Mouse (Mus musculus) layer of hippocampus, postnatal 25 days (tissue): ENCODE data around the gene Paf1. TPM values are rescaled to one million over a fixed set of nuclear protein-coding genes. Genes with fewer than 3 reads are reported as not detected.

Source experiments
- DNase-seq, 2 experiments: peaks; one replicate each; pipeline ENCODE4 v3.0.0; 2022; ENCODE audit warnings: mixed read lengths in 2 of 2, low spot score in 1 of 2; ENCODE audit errors: extremely low spot score in 1 of 2
- total RNA-seq, 2 experiments: library from RNA; stranded (reverse); gene quantifications; 2 replicates each; pipeline ENCODE4 v1.2.3; 2021

Gene Paf1
- total RNA-seq, 2 experiments from 2014 or later: 63.0 to 69.3 TPM

DNA sequence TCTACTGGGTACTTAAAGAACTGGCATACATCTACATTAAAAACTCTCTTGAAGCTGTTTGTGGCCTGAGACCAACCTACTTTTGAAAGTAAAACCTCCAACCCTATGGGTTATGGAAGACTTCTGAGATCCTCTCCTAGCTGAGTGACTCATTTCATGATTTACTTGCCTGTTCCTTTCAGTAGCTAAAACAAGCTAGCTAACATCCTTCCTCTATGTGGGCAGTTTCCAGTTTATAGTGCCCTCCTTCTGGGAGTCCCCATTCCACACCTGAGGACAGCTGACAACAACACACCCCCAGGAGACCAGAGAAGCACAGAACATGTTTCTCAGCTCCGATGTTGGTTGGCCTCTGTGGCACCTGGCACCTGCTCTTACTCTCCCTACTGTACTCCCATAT, 30.3 kb downstream of the Paf1 start:
- DNase-seq: no peak

DNA sequence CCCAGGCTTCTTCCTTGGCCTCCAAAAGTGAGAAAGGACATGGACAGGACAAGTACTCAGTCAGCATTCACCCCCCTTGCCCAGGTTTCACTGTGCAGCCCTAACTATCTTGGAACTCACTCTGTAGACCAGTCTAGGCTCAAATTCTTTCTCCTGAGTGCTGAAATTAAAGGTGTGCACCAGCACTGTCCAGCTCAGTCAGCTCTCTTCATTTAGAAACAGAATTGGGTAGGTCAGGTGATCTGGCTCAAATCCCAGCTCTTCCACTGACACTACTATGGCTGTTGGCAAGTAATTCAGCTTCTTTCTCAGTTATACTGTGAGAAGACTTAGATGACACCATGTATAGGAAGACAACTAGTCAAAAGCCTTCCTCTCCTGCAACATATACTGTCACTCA, 35.0 kb downstream of the Paf1 start:
- DNase-seq: no peak

- no peak for DNase-seq
Observed at GRCm38 (mm10) chr7:28430512-28430911, 37.8 kb downstream of the Paf1 start.

DNA sequence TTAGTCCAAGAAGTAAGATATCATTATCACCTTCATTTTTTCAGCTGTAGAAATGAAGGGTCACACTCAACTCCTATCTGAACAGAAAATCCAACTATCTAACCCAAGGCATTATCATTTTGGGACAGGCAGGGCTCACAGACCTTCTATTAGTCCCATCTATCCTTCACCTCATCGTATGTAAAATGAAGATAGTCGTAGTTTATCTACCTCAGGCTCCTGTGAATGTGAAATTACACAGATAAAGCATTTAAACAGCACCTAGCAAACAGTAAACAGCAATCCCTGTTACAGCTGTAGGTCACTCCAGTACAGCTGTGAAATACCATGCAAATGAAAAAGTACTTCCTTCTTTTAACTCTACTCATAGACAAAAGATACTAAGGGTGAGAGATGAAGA, 39.5 kb downstream of the Paf1 start:
- DNase-seq: no peak

DNA sequence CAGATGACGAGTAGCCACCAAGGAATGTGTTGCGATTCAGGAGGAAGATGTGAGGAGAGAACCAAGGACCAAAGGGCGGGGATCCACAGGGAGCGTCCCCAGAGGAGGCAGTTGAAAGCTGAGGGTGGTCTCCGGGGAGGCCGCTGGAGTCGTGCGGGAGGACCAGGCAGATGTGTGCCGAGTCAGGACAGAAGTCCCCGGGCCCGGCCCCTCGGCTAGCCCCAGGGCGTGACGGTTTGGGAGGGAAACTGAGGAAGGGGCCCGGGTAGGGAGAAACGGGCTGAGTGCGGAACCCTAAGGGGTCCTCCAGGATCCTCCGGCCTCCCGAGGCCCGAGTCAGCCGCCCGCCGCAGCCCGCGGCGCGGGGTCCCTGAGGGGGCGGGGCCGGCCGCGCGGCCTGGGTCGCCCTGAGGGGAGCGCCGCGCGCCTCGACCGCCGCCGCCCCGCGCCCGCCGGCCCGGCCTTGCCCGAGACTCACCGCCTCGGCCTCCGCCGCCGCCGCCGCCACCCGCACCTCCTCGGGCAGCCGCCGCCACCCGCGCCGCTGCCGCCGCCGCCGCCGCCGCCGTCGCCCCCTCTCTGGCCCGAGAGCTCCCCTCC, 43.0 kb downstream of the Paf1 start:
- peak in 1 of 2 experiments; percentile 41 for DNase-seq

- peak; percentile 97 to 98 for DNase-seq
Observed at GRCm38 (mm10) chr7:28436271-28436904, 43.6 kb downstream of the Paf1 start.

DNA sequence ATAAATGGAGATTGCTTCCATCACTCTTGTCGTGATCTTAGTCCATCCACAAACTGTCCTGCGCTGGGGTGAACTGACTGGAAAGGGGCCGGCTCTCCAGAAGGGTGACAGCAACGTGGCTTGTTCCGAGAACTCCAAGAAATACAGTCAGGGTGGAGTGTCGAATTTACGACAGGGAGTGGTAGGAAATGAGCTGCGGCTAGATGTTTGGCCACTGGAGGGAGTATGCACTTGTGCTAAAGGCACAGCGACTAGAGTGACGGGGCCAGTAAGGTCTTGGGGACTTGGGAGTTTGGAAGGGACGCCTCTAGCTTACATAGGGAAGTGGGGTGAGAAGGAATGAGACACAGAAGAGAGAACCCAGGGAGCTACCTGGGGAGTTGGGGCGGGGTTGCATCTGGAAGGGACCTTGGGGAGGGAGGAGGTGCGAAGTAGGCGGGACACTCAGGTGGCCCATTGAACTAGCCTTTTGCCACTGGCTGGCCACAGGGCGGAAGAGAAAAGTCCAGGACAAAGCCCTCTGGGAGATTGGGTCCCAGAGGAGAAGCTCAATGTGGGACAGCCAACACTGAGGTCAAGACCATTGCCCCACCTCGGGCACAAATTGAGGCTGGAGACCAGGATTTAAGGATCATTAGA, 44.3 kb downstream of the Paf1 start, which contains the start of gene Gmfg:
Gene Gmfg (plus strand): TSS at position 516 of the 639 bp plus-strand sequence.
- DNase-seq: peak in 1 of 2 experiments; percentile 64

- no peak for DNase-seq
Observed at GRCm38 (mm10) chr7:28437964-28438363, 45.2 kb downstream of the Paf1 start.

DNA sequence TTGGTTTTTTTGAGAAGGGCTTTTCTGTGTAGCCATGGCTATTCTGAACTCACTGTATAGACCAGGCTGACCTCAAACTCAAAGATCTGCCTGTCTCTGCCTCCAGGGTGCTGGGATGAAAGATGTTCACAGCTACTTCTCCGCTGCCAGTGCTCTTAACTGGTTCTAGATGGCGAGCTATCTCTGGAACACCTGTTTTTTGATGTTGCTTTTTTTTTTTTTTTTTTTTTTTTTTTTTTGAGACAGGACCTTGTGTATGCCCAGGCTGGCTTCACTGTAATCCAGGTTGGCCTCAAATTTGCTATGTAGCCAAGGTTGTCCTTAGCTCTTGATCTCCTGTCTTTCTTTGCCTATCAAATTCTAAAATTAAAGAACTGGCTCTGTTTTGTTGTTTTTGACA, 46.0 kb downstream of the Paf1 start:
- DNase-seq: no peak

GRCm38 (mm10) chr7:28440739-28441138, 48.0 kb downstream of the Paf1 start:
- DNase-seq: no peak

DNA sequence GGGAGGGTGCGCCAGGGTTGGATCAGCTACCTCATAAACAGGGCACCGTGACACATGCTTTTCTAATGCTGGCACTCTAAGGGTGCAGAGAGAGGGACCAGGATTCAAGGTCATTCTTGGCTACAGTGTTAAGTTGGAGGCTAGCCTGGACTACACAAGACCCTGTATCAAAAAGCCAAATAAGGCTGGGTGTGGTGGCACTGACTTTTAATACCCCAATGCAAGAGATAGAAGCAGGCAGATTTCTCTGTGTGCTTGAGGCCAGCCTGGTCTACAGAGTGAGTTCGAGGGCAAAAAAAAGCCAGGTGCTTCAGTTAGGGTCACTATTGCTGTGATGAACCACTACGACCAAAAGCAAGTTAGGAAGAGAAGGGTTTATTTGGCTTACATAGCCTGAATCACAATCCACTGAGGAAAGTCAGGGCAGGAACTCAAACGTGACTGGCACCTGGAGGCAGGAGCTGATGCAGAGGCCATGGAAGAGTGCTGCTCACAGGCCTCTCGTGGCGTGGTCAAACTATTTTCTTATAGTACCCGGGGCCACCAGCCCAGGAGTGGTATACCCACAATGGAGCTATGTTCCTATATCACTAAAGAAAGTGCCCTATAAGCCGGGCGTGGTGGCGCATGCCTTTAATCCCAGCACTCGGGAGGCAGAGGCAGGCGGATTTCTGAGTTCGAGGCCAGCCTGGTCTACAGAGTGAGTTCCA, 49.2 kb downstream of the Paf1 start:
- DNase-seq: no peak

- DNase-seq: no peak
Observed at GRCm38 (mm10) chr7:28442688-28443087, 49.9 kb downstream of the Paf1 start.

GRCm38 (mm10) chr7:28444344-28444974, 51.7 kb downstream of the Paf1 start:
- DNase-seq: no peak

GRCm38 (mm10) chr7:28446446-28446845, 53.7 kb downstream of the Paf1 start:
- DNase-seq: peak; percentile 94 to 99

DNA sequence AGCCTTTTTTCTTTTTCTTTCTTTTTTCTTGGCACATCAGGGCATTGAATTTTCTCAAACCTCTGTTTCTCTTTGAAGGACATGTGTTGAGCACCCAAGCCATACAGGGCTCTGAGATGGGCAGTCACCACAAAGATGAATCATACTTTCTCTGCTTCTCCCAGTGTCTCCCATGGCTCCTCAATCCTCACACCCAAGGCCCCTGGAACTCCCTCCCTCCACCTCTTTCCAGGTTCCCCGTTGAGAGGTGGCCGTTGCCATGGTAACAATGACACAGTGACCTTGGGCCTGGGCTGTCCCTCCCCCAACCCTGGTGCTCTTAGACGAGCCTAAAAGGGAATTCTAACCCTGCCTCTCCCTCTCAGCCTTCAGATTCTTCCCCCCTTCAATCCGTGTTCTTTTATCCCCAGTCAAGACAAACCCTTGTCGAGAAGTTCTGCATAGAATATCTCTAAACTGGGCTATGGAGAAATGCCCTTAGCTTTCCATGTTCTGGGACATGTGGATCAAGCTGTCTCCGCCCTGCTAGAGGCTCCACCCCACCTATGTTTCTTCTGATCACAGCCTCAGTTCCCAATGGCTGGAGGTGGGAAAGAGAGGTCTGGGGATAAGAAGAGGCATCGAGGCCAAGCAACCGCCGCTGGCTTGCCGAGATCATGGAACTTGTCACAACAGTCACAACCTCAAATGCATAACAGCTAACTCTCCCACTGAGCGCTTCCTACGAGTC, 54.5 kb downstream of the Paf1 start:
- DNase-seq: no peak

GRCm38 (mm10) chr7:28447865-28448820, 55.4 kb downstream of the Paf1 start:
- DNase-seq: no peak
